Mouse (Mus musculus) layer of hippocampus, postnatal 10 days (tissue): ENCODE data around the gene Tbk1. TPM values are rescaled to one million over a fixed set of nuclear protein-coding genes. Genes with fewer than 3 reads are reported as not detected.
A peak's percentile ranks its signal among the peaks of the same experiment; 100 is the strongest.

Experiments used
- DNase-seq, 2 experiments: peaks; one replicate each; pipeline ENCODE4 v3.0.0; 2021; ENCODE audit warnings: low spot score in 2 of 2
- total RNA-seq, 2 experiments: library from RNA; stranded (reverse); gene quantifications; 2 replicates each; pipeline ENCODE4 v1.2.3; 2021

Gene Tbk1
- total RNA-seq, 2 experiments from 2014 or later, result 40.9 to 43.7 TPM

DNA sequence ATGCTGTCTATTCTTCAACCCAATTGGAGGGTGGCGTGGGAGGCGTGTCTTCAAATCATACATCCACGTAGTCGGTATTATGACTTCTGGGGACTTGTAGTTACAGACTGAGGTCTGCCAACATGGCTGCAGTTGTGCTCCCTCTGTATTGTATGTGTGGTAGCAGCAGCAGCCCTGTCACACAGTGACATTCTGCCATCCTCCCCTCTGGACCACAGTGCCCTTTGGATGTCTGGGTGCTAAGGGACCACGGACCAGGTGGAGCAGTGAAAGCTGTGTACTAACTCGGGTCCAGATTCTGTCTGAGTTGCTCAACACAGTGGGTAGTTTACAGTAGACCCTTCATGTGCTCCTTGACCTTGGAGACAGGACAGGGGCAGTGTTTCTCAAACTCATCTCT lies 43.0 kb downstream of the Tbk1 start:
- no peak for DNase-seq

DNA sequence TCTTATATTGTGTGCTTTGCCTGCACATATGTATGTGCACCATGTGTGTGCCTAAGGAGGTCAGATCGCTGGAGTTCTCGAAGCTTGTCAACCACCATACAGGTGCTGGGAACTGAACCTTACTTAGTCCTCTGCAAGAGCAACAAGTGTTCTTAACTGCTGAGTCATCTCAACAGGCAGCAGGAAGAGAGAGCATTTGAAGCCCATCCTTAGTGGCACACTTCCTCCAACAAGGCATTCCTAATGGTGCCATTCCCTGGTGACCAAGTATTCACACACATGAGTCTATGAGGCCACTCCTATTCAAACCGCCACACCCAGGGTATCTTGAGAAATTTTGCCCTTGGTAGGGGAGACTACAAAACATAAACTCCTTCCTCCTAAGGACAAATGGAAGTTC lies 44.4 kb downstream of the Tbk1 start:
- no peak for DNase-seq

DNA sequence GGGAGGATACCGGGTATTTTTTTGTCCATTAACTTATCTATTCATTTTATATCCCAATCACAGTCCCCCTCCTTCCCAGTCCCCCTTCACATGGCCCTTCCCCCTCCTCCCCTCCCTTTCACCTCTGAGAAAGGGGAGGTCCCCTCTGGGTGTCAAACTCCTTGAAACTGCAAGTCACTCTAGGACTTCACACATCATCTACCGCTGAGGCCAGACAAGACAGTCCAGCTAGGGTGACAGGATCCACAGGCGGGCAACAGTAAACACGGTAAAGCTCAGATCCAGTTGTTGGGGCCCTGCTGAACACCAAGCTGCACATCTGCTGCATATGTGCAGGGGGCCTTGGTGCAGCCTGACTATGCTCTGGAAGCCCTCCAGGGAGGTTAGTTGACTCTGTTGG lies 51.6 kb downstream of the Tbk1 start:
- DNase-seq, result no peak

GRCm38 (mm10) chr10:121533137-121533872 lies 53.3 kb downstream of the Tbk1 start:
- DNase-seq, result peak; percentile 61 to 75

DNA sequence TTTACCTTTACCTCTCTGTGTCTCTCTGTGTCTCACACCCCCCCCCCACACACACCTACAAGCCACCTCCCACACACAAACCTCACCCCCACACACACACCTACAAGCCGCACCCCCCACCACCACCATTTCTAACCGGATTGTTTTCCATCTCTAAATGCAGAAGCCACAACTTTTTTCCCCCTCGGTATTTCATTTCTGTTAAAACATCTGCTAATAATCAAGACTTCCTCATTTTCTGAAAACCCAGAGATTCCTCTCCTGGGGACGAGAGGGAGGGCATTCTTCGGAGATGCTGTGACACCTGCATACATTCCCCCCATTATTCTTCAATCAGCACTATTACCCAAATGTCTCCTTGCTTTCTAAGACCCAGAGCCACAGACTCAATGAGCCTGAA lies 55.0 kb downstream of the Tbk1 start:
- no peak for DNase-seq

- no peak for DNase-seq
These were observed 56.1 kb downstream of the Tbk1 start for GRCm38 (mm10) chr10:121530365-121531003.

- DNase-seq, result no peak
These were observed 57.3 kb downstream of the Tbk1 start for GRCm38 (mm10) chr10:121529261-121529660.

- DNase-seq, result no peak
These were observed 58.1 kb downstream of the Tbk1 start for GRCm38 (mm10) chr10:121528470-121528869.

DNA sequence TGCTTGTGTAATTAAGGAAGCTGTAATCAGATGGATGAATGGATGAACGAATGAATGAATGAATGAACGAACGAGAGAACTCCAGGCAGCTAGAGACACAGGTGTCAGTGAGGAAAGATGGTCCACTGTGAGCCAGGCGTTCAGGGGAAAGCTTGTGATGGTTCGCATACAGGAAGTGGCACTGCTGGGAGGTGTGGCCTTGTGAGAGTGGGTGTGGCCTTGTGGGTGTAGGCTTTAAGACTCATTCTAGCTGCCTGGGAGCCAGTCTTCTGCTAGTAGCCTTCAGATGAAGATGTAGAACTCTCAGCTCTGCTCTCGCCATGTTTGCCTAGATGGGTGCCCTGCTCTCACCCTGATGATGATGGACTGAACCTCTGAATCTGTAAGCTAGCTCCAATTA lies 59.5 kb downstream of the Tbk1 start:
- no peak for DNase-seq

- DNase-seq, result no peak
These were observed 65.5 kb downstream of the Tbk1 start for GRCm38 (mm10) chr10:121520923-121521585.

DNA sequence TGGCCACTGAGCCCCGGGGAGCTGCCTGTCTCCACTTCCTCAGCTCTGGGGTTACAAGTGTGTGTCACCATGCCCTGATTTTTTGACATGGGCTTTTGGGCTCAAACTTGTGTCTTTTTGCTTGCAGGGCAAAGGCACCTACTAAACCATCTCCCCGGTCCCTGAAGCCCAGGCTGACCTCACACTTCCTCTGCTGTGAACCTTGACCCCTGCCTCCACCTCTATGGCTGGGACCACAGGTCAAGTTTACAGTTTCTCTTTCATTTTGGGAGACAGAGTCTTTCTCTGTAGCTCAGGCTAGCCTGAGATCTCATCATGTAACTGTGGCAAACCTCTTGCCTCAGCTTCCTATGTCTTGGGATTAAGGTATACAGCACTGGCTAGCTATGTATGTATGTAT lies 66.9 kb downstream of the Tbk1 start:
- no peak for DNase-seq

- DNase-seq, result peak; percentile 85 to 86
These were observed 70.5 kb downstream of the Tbk1 start for GRCm38 (mm10) chr10:121516008-121516600.

GRCm38 (mm10) chr10:121509751-121510643 lies 76.6 kb downstream of the Tbk1 start:
- no peak for DNase-seq

DNA sequence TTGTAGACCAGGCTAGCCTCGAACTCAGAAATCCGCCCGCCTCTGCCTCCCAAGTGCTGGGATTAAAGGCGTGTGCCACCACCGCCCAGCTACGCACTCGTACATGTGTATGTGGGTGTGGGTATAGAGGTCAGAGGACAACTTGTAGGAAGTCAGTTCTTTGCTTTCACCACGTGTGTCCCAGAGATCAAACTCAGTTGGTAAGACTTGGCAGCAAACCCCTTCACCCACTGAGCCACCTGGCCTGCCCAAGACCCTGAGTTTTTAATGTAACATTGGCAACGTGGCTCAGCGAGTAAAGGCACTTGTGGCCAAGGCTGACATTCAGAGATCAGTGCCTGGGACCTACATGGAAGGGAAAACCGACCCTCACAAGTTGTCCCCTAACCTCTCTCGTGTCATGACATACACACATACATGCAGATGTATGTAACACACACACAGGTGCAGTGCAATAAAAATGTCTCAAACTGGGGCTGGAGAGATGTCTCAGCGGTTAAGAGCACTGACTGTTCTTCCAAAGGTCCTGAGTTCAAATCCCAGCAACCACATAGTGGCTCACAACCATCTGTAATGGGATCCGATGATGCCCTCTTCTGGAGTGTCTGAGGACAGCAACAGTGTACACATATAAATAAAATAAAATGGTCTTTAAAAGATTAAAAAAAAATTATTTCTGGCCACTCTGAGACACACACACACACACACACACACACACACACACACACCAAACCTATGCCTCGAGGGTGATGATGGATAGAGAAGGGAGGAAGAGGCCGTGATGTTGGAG lies 78.6 kb downstream of the Tbk1 start:
- no peak for DNase-seq

DNA sequence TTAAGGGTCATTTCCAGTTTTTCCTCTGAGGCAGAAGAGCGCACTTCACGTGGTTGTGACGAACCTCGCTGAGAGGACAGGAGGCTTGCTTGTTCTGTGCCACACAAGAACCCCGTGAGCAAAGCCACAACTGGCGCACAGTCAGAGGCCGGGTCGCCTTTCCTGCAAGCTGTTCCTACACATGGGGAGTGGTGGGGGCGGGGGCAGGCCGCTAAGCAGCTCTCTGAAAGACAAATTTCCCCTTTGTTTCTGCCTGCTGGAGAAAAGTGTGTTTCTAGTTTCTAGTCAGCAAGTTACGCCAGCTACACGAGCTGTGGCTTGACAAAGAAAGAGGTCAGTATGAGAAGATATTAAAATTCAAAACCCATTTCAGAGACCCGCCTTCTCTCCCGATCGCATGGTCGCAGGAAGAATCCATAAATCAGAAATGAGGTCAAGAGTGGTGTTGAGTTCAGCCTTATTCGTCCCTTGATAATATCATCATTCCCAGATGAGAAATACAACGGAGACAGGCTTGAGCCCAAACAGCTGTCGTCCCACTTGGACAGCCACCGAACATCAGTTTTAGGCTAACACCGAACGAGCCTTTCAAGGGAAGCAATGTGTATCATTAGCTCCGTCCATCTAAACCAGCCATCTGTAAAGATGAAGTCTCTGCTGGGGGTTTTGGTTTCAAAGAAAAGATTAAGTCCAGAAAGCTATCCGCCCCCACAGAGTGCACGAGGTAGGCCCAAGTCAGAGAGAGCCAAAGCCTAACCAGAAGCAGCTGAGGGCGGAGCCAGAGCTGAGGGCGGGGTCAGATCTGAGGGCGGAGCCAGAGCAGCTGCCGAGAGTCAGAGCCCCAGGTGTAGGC lies 79.6 kb downstream of the Tbk1 start:
- DNase-seq, result peak; percentile 46 to 51

DNA sequence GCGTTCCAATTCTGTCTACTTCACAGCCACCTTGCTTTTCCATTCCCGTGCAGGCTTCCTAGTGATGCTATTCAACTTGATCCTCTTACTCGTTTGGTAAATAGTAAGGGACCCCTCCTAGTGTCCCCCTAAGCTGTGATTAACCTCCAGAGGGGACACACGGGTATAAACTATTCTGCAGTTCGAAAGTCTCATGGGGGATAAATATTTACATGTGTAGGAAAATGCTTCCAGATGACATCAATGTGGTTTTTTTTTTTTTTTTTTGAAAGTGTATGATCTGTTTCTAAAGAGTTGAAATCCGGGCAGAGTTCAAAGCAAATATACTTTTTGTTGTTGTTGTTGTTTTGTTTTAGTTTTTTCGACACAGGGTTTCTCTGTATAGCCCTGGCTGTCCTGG lies 80.7 kb downstream of the Tbk1 start:
- DNase-seq, result no peak

- DNase-seq, result peak; percentile 84 to 87
These were observed 81.3 kb downstream of the Tbk1 start for GRCm38 (mm10) chr10:121504973-121505911.

- DNase-seq, result no peak
These were observed 85.4 kb downstream of the Tbk1 start for GRCm38 (mm10) chr10:121501160-121501559.
